Mouse (Mus musculus): ENCODE measurements around the gene Cct4. TPM values are rescaled to one million over a fixed set of nuclear protein-coding genes. Genes with fewer than 3 reads are reported as not detected.

Gene Cct4
- polyA plus RNA-seq, 1 experiment from 2014 or later = 422 TPM

DNA sequence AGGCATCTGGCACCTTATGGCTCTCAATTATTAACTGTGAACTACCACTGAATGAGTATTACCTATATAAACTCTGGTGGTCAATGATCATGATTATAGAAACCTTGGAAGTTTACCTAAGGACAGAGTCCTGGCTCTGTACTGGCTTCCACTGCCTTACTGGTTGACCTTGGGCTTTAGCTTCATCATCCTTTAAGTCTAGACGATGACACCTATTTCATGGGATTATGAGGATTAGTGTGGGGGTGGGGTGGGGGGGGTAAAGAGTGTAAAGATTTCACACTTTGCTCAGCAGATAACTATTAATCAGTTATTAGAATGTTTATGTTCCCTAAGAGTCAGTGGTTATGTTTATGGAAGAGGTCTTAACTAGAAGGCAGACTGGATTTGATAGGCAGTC, 533 bp upstream of the Cct4 start:
- 39% methylated on average over 1 of the region's 1 CpGs for WGBS

DNA sequence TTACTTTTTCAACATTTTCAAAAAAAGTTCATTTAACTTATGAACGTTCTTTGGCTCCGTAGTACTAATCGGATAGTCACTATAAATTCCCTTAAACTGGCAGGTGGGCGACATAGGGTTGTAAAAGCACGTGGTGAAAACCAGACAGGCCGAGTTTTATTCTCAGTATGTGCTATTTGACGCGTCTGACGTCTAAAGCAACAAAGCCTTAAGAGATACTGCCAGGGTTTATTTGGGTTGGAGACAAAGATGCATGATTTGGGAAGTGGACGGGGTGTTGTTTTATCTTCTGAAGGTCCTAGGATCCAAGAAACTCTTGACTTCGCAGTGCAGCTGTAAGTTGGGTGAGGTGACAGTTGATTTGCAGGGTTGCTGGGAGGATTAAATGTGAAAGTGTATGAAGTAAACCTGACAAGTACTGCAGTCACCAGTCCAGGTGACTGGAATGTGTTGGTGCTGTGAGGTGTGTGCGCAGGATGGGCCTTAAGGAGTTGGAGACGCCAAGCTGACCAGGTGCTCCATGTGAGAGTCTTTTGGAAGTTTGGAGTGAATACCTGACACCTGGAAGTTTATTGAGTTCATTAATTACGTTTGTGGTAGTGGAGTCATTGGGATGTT, 1.0 kb downstream of the Cct4 start:
- no peaks in the 10 kb centered on the region for H3K9me3 ChIP-seq

More for the DNA sequence above, 533 bp upstream of the Cct4 start:
- Histone ChIP-seq H3K9me3 (no peaks in the 10 kb centered on the region), H3K27me3 (ENCODE audit: poor library complexity, severe bottlenecking) (no peaks in the 10 kb centered on the region), H3K4me3 (peak overlapping the region; percentile 97), H3K4me1 (peaks cover 20% of the 10 kb centered on the region), H3K27ac (peak overlapping the region; percentile 97), H3K36me3 (replicated peaks) (peaks cover 27% of the 10 kb centered on the region)
- DNase-seq (ENCODE audit: extremely low spot score, low spot score) = no peak

DNA sequence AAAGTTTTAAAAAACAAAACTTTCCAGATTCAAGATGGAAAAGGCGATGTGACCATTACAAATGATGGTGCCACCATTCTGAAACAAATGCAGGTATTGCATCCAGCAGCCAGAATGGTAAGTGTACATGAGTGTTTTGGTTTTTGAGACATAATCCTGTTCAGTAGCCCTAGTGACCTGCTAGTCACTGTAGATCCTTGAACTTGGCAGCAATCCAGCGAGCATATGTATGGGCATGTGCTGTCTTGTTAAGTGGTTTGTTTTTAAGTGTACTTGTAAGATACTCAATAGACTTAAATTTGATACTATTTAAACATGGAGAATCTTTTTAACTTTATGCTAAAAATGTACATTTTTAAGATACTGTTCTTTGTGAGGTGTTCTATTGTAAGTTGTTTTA, 4.0 kb downstream of the Cct4 start:
- Histone ChIP-seq H3K36me3 (replicated peaks) (peaks cover 72% of the 10 kb centered on the region), H3K27me3 (ENCODE audit: poor library complexity, severe bottlenecking) (no peaks in the 10 kb centered on the region)
- 96% methylated on average over 2 of the region's 2 CpGs for WGBS

More for the DNA sequence above, 1.0 kb downstream of the Cct4 start:
- DNase-seq (ENCODE audit: extremely low spot score, low spot score) = no peak
- H3K36me3 ChIP-seq (replicated peaks) = peaks cover 43% of the 10 kb centered on the region
- H3K27ac ChIP-seq = peak overlapping the region; percentile 97
- no peaks in the 10 kb centered on the region for H3K27me3 ChIP-seq (ENCODE audit: poor library complexity, severe bottlenecking)
- peaks cover 20% of the 10 kb centered on the region for H3K4me1 ChIP-seq
- 15% methylated on average over 14 of the region's 14 CpGs for WGBS
- peak overlapping the region; percentile 97 for H3K4me3 ChIP-seq

DNA sequence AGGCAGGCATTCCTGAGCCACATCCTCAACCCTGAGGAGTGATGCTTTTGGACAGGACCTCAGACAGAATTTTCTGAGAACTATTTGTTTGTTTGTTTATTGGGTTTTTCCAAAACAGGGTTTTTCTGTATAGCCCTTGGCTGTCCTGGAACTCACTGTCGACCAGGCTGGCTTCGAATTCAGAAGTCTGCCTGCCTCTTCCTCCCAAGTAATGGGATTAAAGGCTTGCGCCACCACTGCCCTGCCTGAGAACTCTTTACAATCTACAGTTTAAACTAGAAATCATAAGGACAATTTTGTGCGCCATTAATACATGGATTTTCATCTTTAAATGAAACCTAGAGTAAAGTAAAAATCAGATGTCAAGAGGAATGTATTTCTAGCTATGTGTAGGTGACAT, 5.1 kb downstream of the Cct4 start:
- no peaks in the 10 kb centered on the region for H3K9me3 ChIP-seq
- DNase-seq (ENCODE audit: extremely low spot score, low spot score) = no peak
- peaks cover 15% of the 10 kb centered on the region for H3K4me1 ChIP-seq
- WGBS = 93% methylated on average over 4 of the region's 4 CpGs
- H3K36me3 ChIP-seq (replicated peaks) = peaks cover 84% of the 10 kb centered on the region
- no peak overlapping the region for H3K27ac ChIP-seq
- no peaks in the 10 kb centered on the region for H3K27me3 ChIP-seq (ENCODE audit: poor library complexity, severe bottlenecking)
- H3K4me3 ChIP-seq = no peak overlapping the region

More for the DNA sequence above, 4.0 kb downstream of the Cct4 start:
- Histone ChIP-seq H3K27ac (no peak overlapping the region), H3K4me1 (peaks cover 20% of the 10 kb centered on the region), H3K4me3 (no peak overlapping the region), H3K9me3 (no peaks in the 10 kb centered on the region)
- DNase-seq (ENCODE audit: extremely low spot score, low spot score) = no peak

DNA sequence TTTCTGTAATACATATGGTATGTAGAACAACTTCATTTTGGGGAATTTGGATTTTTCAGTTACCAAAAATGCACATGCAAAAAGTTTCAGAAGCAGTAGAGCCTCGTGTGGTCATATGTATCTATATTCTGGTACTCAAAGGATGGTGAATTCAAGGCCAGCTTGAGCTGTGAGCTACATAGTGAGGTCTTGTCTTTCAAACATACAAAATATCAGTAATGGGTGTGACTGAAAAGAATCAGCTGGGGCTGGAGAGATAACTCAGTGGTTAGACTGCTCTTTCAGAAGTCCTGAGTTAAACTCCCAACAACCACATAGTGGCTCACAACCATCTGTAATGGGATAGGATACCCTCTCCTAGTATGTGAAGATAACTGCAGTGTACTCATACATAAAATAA, 8.0 kb downstream of the Cct4 start:
- Histone ChIP-seq H3K9me3 (no peaks in the 10 kb centered on the region), H3K36me3 (replicated peaks) (peaks cover 100% of the 10 kb centered on the region), H3K27ac (no peak overlapping the region), H3K4me3 (no peak overlapping the region), H3K4me1 (no peaks in the 10 kb centered on the region), H3K27me3 (ENCODE audit: poor library complexity, severe bottlenecking) (no peaks in the 10 kb centered on the region)
- WGBS = 88% methylated on average over 1 of the region's 1 CpGs
- no peak for DNase-seq (ENCODE audit: extremely low spot score, low spot score)

DNA sequence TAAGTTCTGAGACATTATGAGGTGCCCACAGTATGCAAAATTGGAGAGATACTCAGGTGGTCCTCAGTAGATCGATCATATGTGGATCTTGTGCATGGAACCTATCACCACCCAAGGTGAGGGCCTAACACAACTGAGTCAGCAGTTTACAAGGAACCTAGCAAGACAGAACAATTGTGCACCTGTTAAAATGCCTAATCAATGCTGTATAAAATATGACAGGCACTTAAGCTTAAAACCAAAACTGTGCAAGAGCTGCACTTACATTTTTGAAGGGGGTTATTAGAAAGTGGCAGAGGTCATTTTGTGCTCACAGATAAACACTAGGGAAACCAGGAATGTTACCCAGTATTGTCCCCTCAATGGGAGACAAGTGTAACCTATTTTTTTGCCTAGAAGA, 15.0 kb downstream of the Cct4 start:
- DNase-seq (ENCODE audit: extremely low spot score, low spot score) = no peak
- Histone ChIP-seq H3K27me3 (ENCODE audit: poor library complexity, severe bottlenecking) (peaks cover 7% of the 10 kb centered on the region; the same call in 1 of the 2 replicates), H3K9me3 (no peaks in the 10 kb centered on the region), H3K27ac (no peak overlapping the region), H3K36me3 (replicated peaks) (peaks cover 60% of the 10 kb centered on the region), H3K4me3 (no peak overlapping the region), H3K4me1 (peaks cover 14% of the 10 kb centered on the region)
- 90% methylated on average over 1 of the region's 1 CpGs for WGBS

DNA sequence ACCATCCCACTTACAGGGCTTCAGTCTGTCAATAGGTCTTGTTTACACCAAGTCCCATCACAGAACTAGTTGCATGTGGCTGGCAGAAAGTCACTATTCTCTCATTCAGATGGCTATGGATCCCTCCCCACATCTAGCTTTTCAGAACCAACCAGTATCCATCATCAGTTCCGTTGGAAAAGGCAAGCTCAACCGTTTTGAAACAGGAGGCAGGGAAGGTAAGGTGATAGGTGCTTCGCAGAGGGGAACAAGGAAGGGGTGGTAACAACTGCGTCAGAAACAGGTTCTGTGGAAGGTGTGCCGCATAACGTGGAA, 16.8 kb downstream of the Cct4 start:
- peaks cover 7% of the 10 kb centered on the region for H3K27me3 ChIP-seq (ENCODE audit: poor library complexity, severe bottlenecking)
- no peak for DNase-seq (ENCODE audit: extremely low spot score, low spot score)
- H3K4me1 ChIP-seq = peaks cover 14% of the 10 kb centered on the region
- no peaks in the 10 kb centered on the region for H3K9me3 ChIP-seq
- H3K27ac ChIP-seq = peak overlapping the region; percentile 90
- H3K4me3 ChIP-seq = peak overlapping the region; percentile 70
- H3K36me3 ChIP-seq (replicated peaks) = peaks cover 42% of the 10 kb centered on the region
- 6% methylated on average over 6 of the region's 6 CpGs for whole genome bisulfite sequencing

DNA sequence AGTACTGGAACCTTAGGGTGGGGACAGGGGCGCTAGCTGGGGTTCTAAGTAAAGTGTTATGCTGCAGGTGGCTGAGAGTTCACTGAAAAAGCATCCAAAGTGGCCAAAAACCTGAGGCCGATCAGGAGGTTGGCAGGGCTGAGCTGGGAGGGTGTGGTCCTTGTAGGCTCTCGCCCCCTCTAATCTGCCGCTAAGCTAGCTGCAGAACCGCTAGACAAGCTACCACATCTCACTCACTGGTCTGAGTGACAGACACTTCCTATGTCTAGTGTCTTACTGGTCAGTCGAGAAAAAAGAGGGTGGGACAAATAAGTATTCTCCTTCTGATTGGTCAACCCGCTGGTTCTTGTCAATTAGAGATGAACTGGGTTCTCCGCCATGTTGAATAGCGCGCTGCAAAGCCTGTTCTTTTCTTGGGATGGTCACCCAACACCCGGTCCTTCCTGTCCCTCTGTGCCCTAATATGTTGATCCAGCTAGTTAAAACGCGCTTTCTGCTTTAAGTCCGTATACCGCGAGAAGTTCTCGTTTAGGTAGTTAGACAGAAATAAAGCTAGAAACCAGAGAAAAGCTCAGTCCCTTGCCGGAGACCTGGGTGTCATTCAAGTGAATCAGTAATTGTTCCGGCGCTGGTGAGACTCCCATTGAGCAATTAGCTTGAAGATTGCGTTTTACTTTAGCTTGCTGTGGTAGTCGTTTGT, 17.3 kb downstream of the Cct4 start, which contains the start of gene Fam161a:
TSS of gene Fam161a (plus strand) at position 51 of the 700 bp plus-strand sequence.
- peaks cover 7% of the 10 kb centered on the region for H3K27me3 ChIP-seq (ENCODE audit: poor library complexity, severe bottlenecking)
- H3K4me3 ChIP-seq = peak within 1 kb of the TSS; percentile 70
- under 1% methylated on average over 22 of the region's 22 CpGs for WGBS
- peaks cover 14% of the 10 kb centered on the region for H3K4me1 ChIP-seq
- DNase-seq (ENCODE audit: extremely low spot score, low spot score) = peak; percentile 77
- H3K9me3 ChIP-seq = no peaks in the 10 kb centered on the region
- H3K36me3 ChIP-seq (replicated peaks) = peaks cover 37% of the 10 kb centered on the region
- peak within 1 kb of the TSS; percentile 90 for H3K27ac ChIP-seq

DNA sequence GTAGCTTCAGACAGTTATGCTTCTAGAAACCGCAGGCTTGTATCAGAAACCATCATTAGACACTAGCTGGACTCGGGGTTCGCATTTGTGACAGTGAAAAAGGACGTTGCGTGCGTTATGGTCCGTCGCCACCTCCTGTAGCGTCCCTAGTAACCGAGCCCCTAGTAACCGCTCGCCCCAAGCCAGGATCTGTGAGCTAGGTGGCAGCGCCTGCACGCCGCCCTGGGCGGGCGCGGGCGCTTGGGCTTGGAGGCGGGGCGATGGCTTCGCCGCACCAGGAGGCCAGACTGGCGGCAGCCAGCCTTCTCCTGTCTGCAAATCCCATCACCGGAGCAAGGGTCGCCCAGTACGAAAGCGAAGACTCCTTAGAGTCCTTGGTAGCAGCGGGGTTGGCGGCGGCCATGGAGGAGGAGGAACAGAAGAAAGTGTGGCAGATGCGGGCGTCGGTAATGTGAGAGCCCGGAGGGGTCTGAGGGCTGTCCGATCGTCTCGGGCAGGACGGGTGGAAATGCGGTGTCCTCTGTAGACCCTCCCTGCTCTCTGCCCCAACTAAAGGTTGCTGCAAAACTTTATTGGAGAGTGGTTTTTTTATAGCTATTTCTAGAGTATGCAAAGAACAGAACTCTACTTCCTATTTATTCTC, 18.0 kb downstream of the Cct4 start:
- H3K27ac ChIP-seq = peak overlapping the region; percentile 90
- H3K4me3 ChIP-seq = peak overlapping the region; percentile 70
- peaks cover 30% of the 10 kb centered on the region for H3K36me3 ChIP-seq (replicated peaks)
- under 1% methylated on average over 40 of the region's 40 CpGs for WGBS
- H3K9me3 ChIP-seq = no peaks in the 10 kb centered on the region
- peaks cover 7% of the 10 kb centered on the region for H3K27me3 ChIP-seq (ENCODE audit: poor library complexity, severe bottlenecking)
- DNase-seq (ENCODE audit: extremely low spot score, low spot score) = peak; percentile 86
- peaks cover 14% of the 10 kb centered on the region for H3K4me1 ChIP-seq

DNA sequence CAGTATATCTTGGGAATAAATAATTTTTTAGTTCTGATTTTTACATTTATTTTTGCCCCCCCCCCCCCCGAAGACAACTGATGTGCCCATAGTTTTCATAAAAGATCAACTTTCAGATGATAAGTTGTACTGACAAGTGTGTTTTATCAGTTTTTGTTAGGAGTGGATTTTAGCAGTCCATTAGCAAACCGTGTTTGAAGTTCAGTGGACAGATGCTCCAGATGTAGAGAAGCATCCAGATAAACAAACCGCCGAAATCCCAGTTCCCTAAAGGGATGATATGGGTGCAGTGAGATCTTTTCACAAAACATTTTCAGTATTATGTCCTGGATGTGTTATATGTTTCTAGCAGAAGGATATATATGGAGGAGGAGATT, 18.5 kb downstream of the Cct4 start:
- DNase-seq (ENCODE audit: extremely low spot score, low spot score) = no peak
- Histone ChIP-seq H3K4me3 (peak overlapping the region; percentile 70), H3K36me3 (replicated peaks) (peaks cover 25% of the 10 kb centered on the region), H3K27me3 (ENCODE audit: poor library complexity, severe bottlenecking) (peaks cover 7% of the 10 kb centered on the region), H3K27ac (peak overlapping the region; percentile 90; the same call in 1 of the 2 replicates), H3K9me3 (no peaks in the 10 kb centered on the region), H3K4me1 (peaks cover 14% of the 10 kb centered on the region)
- WGBS = 53% methylated on average over 4 of the region's 4 CpGs

DNA sequence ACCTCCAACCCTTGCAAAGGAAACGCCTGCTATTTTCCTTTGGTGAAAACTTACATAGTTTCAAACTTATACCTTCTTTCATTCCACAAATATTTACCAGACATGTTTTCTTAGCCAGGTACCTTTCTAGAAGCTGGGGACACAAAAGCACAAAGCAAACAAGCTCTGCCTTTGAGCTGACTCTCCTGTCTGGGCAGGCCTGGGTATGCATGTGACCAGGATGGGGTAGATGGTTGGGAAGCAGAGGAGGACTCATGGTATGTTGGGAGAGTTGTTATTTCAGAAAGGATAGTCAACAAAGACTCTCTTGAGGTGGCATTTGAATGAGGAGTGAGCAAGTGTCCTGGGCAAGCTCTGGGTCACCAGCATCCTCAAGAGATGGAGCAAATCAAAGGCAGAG, 22.8 kb downstream of the Cct4 start:
- DNase-seq (ENCODE audit: extremely low spot score, low spot score) = no peak
- Histone ChIP-seq H3K4me3 (no peak overlapping the region), H3K9me3 (no peaks in the 10 kb centered on the region), H3K27ac (no peak overlapping the region), H3K36me3 (replicated peaks) (no peaks in the 10 kb centered on the region), H3K27me3 (ENCODE audit: poor library complexity, severe bottlenecking) (peaks cover 7% of the 10 kb centered on the region), H3K4me1 (peaks cover 4% of the 10 kb centered on the region; the same call in 1 of the 2 replicates)
- WGBS = 86% methylated on average over 1 of the region's 1 CpGs

DNA sequence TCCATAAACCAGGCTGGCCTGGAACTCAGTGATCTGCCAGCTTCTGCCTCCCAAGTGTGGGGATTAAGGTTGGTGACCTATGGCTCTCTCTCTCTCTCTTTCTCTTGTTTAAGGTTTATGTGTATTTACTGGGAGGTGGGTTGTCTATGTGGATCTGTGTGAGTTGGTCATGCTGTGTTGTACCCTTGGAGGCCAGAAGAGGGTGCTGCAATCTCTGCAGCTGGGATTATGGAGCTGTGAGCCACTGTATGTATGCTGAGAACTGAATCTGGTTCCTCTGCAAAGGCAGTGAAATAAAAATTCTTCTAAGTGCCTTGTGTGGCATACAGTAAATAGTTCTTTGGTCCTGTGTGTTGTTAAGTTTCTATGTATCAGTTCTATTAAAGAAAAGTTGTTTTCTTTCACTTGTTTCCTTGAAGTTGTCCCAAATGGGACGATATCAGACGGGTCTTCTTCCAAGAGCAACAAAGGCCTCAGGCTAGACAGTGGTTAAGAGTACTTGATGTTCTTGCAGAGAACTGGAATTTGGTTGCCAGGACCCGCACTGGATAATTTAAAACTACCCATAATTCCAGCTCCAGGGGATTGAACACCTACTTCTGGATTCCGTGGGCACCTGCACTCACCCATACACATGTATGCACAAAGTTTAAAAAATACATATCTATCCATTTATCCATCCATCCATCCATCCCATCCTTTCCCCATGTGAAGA, 23.4 kb downstream of the Cct4 start:
- Histone ChIP-seq H3K4me3 (no peak overlapping the region), H3K4me1 (peaks cover 3% of the 10 kb centered on the region; the same call in 1 of the 2 replicates), H3K27ac (no peak overlapping the region), H3K9me3 (peaks cover 5% of the 10 kb centered on the region; the same call in 1 of the 2 replicates), H3K27me3 (ENCODE audit: poor library complexity, severe bottlenecking) (peaks cover 7% of the 10 kb centered on the region), H3K36me3 (replicated peaks) (no peaks in the 10 kb centered on the region)
- 84% methylated on average over 4 of the region's 4 CpGs for WGBS
- DNase-seq (ENCODE audit: extremely low spot score, low spot score) = no peak
